Mouse (Mus musculus) liver, adult 2 months (tissue): ENCODE measurements at regions not wholly inside any gene's neighbourhood (a gene's known extent, or its start where the extent isn't known, plus 50 kb on each side); places are given as distances from the start of the nearest gene placed in this dataset.

ENCODE experiments used
- CTCF ChIP-seq: fragments of 200-500 bp; IDR thresholded peaks from 2 replicates; pipeline ENCODE4 v1.5.1; 2011; ENCODE audit warnings: low read depth, low read length, control low read depth
- POLR2A ChIP-seq: fragments of 200-500 bp; IDR thresholded peaks from 2 replicates; pipeline ENCODE4 v1.6.1; 2011; ENCODE audit warnings: low read length, control low read depth; ENCODE audit not compliant: insufficient read depth; ENCODE audit errors: extremely low read depth

DNA sequence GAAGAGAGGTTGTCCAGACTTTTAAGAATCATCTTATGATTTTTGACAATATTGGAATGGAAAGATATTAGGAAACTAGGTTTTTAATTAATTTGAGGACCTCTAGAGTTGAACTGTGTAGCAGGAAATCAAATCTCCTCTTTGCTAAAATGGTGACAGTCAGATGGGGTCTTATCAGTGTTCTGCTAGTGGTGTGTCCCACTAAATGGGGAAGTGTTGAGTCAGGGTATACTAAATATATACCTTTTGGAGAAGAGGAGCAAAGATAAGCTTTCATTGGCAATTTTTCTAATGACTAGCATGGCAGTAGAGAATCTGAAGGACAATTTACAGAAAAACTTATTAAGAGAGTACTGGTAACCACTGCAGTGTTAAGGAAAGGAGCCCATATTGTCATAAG lies 889.4 kb downstream of the Diaph3 start:
- no peak for TF ChIP-seq CTCF
- TF ChIP-seq POLR2A = no peak
